Mouse (Mus musculus): ENCODE data around the gene Zfp628. TPM values are rescaled to one million over a fixed set of nuclear protein-coding genes. Genes with fewer than 3 reads are reported as not detected.

Gene Zfp628
- polyA plus RNA-seq, 1 experiment: 10.6 TPM

GRCm38 (mm10) chr7:4886680-4887079, 28.3 kb upstream of the Zfp628 start:
- no peak for TF ChIP-seq CTCF (IDR thresholded peaks at IDR 0.05; ENCODE audit: control insufficient read depth, insufficient read depth, low read length)
- TF ChIP-seq POLR2A (IDR thresholded peaks at IDR 0.05; ENCODE audit: borderline replicate concordance, control insufficient read depth, low read depth, low read length): no peak
- Histone ChIP-seq H3K4me1 (ENCODE audit: control insufficient read depth, insufficient read depth, low read length) (no peaks in the 10 kb centered on the region), H3K27ac (ENCODE audit: control insufficient read depth, insufficient read depth, low read depth, low read length, poor library complexity) (no peak overlapping the region), H3K4me3 (replicated peaks; ENCODE audit: control insufficient read depth, low read depth, low read length) (no peak overlapping the region)
- WGBS: 72% methylated on average over 4 of the region's 4 CpGs

- Histone ChIP-seq H3K4me3 (replicated peaks; ENCODE audit: control insufficient read depth, low read depth, low read length) (no peak overlapping the region), H3K4me1 (ENCODE audit: control insufficient read depth, insufficient read depth, low read length) (no peaks in the 10 kb centered on the region), H3K27ac (ENCODE audit: control insufficient read depth, insufficient read depth, low read depth, low read length, poor library complexity) (no peak overlapping the region)
- TF ChIP-seq POLR2A (IDR thresholded peaks at IDR 0.05; ENCODE audit: borderline replicate concordance, control insufficient read depth, low read depth, low read length) (no peak), CTCF (IDR thresholded peaks at IDR 0.05; ENCODE audit: control insufficient read depth, insufficient read depth, low read length) (no peak)
- whole genome bisulfite sequencing: 85% methylated on average over 11 of the region's 11 CpGs
Measured at GRCm38 (mm10) chr7:4895186-4895585, 19.8 kb upstream of the Zfp628 start.

DNA sequence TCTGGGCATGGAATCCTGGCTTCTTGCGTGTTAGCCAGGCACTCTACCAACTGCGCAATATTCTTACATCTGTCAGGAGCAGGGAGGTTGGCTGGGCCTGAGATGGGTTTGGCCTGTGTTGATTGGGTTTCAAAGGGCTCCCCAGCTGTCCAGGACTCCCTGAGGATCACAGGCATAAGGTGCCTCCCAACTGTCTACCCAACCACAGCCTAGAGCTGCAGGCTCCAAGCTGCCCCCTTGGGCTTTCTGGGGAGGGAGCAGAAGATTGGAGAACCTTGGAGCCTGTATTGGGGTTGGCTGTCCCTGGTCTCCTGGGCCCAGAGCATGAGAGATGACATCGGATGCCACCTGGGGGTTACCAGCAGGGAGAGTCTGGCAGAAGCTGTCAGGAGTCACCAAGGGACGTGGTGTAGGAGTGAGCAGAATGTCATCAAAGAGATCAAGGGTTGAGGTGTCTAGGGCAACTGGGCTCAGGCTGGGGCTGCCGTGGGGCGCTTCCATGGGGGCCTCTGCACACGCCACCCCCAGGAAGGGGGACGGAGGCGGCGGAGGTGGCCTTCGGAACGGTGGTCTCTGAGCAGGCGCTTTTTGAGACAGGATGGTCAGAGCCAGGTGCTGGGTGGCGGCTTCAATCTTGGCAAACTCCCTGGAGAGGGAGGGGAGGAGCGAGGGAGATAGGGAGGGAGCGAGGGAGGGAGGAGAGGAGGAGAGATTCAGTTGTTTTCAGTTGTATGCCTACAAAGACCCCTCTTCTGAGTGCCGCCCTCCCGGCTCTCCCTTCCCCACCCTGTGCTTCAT, 16.0 kb upstream of the Zfp628 start:
- 53% methylated on average over 18 of the region's 18 CpGs for WGBS
- no peak for TF ChIP-seq POLR2A (IDR thresholded peaks at IDR 0.05; ENCODE audit: borderline replicate concordance, control insufficient read depth, low read depth, low read length)
- no peak for TF ChIP-seq CTCF (IDR thresholded peaks at IDR 0.05; ENCODE audit: control insufficient read depth, insufficient read depth, low read length)
- no peak overlapping the region for H3K4me3 ChIP-seq (replicated peaks; ENCODE audit: control insufficient read depth, low read depth, low read length)
- H3K27ac ChIP-seq (ENCODE audit: control insufficient read depth, insufficient read depth, low read depth, low read length, poor library complexity): no peak overlapping the region
- no peaks in the 10 kb centered on the region for H3K4me1 ChIP-seq (ENCODE audit: control insufficient read depth, insufficient read depth, low read length)

GRCm38 (mm10) chr7:4899649-4900522, 15.1 kb upstream of the Zfp628 start:
- Histone ChIP-seq H3K27ac (ENCODE audit: control insufficient read depth, insufficient read depth, low read depth, low read length, poor library complexity) (no peak overlapping the region), H3K4me1 (ENCODE audit: control insufficient read depth, insufficient read depth, low read length) (no peaks in the 10 kb centered on the region), H3K4me3 (replicated peaks; ENCODE audit: control insufficient read depth, low read depth, low read length) (no peak overlapping the region)
- no peak for TF ChIP-seq CTCF (IDR thresholded peaks at IDR 0.05; ENCODE audit: control insufficient read depth, insufficient read depth, low read length)
- TF ChIP-seq POLR2A (IDR thresholded peaks at IDR 0.05; ENCODE audit: borderline replicate concordance, control insufficient read depth, low read depth, low read length): no peak
- WGBS: 7% methylated on average over 19 of the region's 19 CpGs

DNA sequence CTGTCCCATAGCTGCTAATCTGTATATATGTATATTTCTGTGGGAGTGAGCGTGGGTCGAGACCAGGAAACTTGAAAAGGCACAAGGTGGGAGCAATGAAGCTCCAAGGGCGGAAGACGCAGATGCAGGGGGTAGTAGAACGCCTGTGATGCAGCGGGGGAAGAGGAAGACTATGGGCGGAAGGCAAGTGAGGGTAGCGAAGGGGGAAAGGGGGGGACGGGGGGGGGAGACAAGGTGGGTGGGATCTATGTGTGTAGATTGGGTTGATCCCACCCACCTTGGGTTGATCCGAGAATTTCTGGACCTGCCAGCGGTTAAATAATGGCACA, 14.5 kb upstream of the Zfp628 start:
- Histone ChIP-seq H3K27ac (ENCODE audit: control insufficient read depth, insufficient read depth, low read depth, low read length, poor library complexity) (no peak overlapping the region), H3K4me3 (replicated peaks; ENCODE audit: control insufficient read depth, low read depth, low read length) (no peak overlapping the region), H3K4me1 (ENCODE audit: control insufficient read depth, insufficient read depth, low read length) (no peaks in the 10 kb centered on the region)
- TF ChIP-seq CTCF (IDR thresholded peaks at IDR 0.05; ENCODE audit: control insufficient read depth, insufficient read depth, low read length): no peak
- TF ChIP-seq POLR2A (IDR thresholded peaks at IDR 0.05; ENCODE audit: borderline replicate concordance, control insufficient read depth, low read depth, low read length): no peak
- 31% methylated on average over 11 of the region's 11 CpGs for WGBS

DNA sequence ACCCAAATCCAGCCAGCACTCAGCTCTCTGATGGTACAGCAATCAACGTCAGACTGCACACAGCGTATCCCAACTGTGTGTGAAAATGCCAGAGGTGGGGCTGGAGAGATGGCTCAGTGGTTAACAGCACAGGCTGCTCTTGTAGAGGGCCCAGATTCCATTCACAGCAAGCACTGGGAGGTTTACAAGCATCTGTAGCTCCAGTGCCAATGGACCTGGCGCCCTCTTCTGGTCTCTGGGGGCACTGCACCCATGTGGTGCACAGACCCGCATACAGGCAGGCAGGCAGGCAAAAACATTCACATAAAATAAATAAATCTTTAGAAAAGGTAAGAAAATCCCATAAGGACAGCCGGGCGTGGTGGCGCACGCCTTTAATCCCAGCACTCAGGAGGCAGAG, 13.8 kb upstream of the Zfp628 start:
- Histone ChIP-seq H3K4me3 (replicated peaks; ENCODE audit: control insufficient read depth, low read depth, low read length) (no peak overlapping the region), H3K4me1 (ENCODE audit: control insufficient read depth, insufficient read depth, low read length) (no peaks in the 10 kb centered on the region), H3K27ac (ENCODE audit: control insufficient read depth, insufficient read depth, low read depth, low read length, poor library complexity) (no peak overlapping the region)
- 75% methylated on average over 8 of the region's 8 CpGs for WGBS
- TF ChIP-seq CTCF (IDR thresholded peaks at IDR 0.05; ENCODE audit: control insufficient read depth, insufficient read depth, low read length): peak; percentile 67
- no peak for TF ChIP-seq POLR2A (IDR thresholded peaks at IDR 0.05; ENCODE audit: borderline replicate concordance, control insufficient read depth, low read depth, low read length)

- H3K4me1 ChIP-seq (ENCODE audit: control insufficient read depth, insufficient read depth, low read length): no peaks in the 10 kb centered on the region
- H3K4me3 ChIP-seq (replicated peaks; ENCODE audit: control insufficient read depth, low read depth, low read length): no peak overlapping the region
- TF ChIP-seq POLR2A (IDR thresholded peaks at IDR 0.05; ENCODE audit: borderline replicate concordance, control insufficient read depth, low read depth, low read length): no peak
- TF ChIP-seq CTCF (IDR thresholded peaks at IDR 0.05; ENCODE audit: control insufficient read depth, insufficient read depth, low read length): no peak
- H3K27ac ChIP-seq (ENCODE audit: control insufficient read depth, insufficient read depth, low read depth, low read length, poor library complexity): no peak overlapping the region
- WGBS: 85% methylated on average over 9 of the region's 9 CpGs
Measured at GRCm38 (mm10) chr7:4902404-4902803, 12.6 kb upstream of the Zfp628 start.

DNA sequence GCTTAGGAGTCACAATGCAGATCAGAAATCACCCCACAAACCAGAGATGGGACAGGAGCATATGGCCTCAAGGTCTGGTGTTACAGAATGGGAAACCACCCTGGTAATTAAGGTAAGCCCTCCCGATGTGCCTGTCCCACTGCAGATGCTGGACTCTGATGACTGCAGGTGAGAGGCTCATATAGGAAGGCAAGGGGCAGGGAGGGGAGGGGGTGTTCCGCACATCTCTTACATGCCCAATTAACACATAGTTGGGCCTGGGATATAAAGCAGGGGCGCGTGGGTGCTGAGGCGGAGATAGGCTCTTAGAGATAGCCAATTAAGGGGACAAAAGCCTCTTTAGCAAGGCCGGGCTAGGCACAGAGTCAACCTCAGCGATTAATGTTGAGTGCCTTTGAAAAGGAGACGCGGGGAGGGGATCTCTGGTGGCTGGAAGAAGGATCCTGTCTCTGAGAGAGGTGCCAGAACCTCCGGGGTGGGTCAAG, 8.5 kb upstream of the Zfp628 start, which contains the start of gene Gm36210:
Gene Gm36210, minus strand, starts transcription at position 51 of the 485 bp plus-strand sequence.
- no peak for TF ChIP-seq CTCF (IDR thresholded peaks at IDR 0.05; ENCODE audit: control insufficient read depth, insufficient read depth, low read length)
- no peak for TF ChIP-seq POLR2A (IDR thresholded peaks at IDR 0.05; ENCODE audit: borderline replicate concordance, control insufficient read depth, low read depth, low read length)
- Histone ChIP-seq H3K4me3 (replicated peaks; ENCODE audit: control insufficient read depth, low read depth, low read length) (no peak within 1 kb of the TSS), H3K27ac (ENCODE audit: control insufficient read depth, insufficient read depth, low read depth, low read length, poor library complexity) (no peak within 1 kb of the TSS), H3K4me1 (ENCODE audit: control insufficient read depth, insufficient read depth, low read length) (no peaks in the 10 kb centered on the region)
- WGBS: 82% methylated on average over 10 of the region's 10 CpGs
